Mouse (Mus musculus): ENCODE measurements at regions not wholly inside any gene's neighbourhood (a gene's known extent, or its start where the extent isn't known, plus 50 kb on each side); places are given as distances from the start of the nearest gene placed in this dataset.

DNA sequence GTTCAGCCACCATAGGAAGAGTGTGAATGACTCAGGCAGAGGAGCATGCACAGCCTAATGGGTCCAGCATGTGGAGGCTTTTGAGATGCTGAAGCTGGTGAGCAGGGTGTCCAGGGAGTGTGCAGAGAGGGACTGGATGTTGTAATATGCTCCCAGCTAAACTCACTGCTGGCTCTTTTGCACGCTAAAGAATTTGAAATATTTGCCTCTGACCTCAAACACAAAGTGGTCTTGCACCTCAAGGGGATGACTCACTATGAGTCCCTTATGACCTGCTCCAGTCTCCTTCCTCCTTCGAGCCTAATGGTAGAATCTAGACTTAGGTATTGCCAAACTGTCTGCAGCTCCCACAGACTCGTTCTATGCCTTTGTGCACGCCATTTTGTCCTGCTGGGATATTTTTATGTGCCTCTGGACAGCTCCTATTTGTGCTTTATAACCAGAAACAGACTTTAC is 55.0 kb upstream of the Slit3 start:
- peak; percentile 82 for DNase-seq (ENCODE audit: extremely low read depth, insufficient read length, low spot score)

DNA sequence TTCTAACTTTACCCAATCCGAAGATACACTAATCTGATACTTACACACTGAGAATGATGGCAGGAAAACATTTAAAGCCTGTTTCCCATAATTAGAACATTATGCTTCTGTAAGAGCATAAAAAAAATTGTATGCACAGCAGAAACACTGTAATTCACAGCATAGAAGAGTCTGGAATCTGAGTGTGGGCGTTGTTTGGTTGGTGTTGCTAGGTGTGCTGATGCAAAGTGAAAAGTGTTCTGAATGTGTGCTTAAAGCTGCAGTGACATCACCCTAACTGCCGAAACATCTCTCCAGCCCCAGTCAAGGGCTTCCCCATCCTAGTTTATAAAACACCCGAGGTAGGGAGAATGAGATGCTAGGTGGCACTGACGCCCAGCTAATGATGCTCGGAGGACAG is 63.2 kb upstream of the Slit3 start:
- no peak for DNase-seq (ENCODE audit: extremely low read depth, insufficient read length, low spot score)

DNA sequence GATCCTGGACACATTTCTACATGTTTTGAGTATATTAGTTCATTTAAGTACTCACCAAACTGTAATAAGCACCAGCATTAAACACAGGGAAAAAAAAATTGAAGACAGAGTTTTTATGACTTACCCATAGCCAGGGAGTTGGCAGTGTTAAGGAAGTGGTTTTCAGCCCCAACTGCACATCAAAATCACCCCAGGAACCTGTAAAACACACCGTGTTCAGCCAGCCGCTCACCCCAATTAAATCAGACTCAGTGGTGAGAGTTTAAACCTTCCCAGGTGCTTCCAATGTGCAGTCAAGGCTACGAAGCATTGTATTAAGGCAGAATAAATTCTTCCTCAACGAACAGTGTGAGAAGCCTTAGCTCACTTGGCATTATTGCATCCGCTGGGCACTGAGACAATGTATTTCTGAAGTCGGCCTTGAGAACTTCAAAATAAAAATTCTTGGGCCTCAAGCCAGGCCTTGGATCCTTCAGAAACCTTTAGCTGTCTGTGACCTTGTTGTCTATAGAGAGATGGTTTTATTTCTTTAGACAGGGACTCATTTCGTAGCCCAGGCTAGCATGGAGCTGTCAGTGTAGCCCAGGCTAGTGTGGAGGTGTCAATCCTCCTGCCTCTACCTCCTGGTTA is 65.4 kb upstream of the Slit3 start:
- no peak for DNase-seq (ENCODE audit: extremely low read depth, insufficient read length, low spot score)

DNA sequence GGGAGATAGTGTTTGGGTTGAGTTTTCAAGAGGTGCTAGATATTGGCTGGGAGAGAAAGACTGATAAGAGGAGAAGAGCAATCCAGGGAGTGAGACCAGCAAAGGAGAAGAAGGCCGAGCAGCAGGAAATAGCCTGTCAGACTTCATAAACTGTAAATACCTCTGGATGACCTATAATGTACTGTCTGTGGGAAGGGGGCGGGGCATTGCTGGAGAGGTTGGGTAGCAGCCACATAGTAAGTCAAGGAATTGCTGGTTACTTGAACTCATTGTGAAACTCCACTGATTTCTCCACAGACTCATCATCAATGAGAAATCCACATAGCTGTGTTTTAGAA is 67.4 kb upstream of the Slit3 start:
- peak; percentile 10 for DNase-seq (ENCODE audit: extremely low read depth, insufficient read length, low spot score)

DNA sequence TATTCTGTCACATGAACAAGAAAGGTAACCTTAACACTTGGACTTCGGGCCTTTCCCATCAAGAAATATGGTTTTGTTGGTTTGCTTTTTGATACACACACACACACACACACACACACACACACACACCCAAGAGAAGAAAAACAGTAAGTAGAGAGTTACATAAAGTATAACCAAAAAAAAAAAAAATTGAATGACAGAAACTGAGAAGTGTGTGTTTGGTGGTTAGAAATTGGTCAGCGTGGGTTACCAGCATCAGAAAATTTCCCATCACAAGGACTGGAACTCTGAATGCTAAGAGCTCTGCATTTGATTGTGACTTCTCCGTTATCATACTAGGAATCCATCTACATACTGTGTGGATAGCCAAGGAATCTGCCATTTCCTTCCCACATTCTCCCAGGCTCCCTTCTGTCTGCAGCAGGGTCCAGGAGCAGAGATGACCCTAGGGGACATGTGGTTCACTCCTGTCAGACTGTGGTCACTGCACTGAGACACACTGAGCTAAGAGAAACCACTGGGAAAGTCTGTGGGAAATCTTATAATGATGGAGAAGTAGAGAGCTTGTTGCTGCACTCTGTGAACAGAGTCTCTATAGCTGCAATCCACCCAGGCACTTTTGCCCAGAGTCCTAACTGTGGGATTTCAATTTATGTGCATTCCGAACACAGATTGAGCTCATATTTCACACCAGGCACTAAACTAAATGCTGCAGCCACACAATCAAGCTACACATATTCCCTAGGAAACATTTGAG is 68.0 kb upstream of the Slit3 start:
- no peak for DNase-seq (ENCODE audit: extremely low read depth, insufficient read length, low spot score)

DNA sequence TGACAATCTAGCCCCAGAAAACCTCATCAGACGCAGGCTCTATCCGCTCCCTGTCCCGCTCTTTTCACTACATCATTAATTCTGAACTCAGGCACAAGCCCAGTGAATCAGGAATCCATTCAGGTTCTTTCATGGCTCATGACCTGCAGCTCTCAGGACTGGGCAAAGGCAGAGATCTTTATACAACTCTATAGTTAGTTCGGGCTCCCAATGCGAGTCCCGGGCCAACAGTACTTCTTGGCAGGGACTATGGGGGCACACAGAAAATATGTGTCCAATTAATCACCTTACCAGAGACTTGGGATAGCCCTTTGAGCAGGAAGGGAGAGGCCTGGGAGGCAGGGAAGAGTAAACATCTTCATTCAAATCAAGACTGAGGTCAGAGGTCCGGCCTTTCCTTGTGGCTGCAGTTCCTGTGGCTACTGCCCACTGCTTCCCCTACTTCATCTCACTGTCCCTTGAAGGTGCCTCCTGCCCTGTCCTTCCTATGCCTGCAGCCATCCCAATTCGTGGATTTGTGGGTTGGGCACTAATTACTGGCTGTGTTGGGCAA is 71.3 kb upstream of the Slit3 start:
- no peak for DNase-seq (ENCODE audit: extremely low read depth, insufficient read length, low spot score)

DNA sequence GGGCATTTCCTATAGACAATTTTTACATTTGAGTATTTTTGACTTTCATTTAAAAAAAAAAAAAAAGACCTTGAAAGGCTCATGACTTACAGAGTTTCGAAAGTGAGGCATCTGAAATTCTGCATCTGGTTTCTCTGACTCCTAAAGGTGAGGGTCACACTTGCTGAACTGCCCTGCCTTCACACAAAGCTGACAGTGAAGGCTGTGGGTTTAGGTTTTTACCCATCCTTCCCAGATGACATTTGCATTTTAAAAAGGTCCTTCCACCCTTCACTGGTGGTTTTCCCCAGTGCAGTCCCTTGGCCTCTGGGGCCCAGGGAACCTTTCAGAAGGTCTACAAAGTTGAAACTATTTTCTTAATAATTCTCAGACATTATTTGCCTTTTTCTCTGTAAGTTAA is 76.4 kb upstream of the Slit3 start:
- no peak for DNase-seq (ENCODE audit: extremely low read depth, insufficient read length, low spot score)

DNA sequence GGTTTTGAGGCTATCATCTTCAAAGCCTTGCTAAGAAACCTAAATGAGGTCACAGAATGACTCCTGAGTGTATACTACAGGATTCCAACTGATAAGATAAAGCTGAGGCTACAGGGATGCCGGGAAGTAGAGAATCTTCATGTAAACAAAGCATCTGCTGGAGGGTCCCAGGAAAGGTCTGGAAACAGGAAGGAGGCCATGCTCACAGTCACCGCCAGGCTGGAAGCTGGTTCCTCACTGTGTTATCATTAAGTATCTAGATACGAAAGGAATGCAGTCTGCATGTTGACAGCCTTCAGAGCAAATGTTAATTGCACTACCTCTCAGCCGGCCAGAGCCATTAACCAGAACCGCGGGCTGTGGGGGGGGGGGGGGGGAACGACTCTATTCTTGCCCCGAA is 96.6 kb upstream of the Slit3 start:
- DNase-seq (ENCODE audit: extremely low read depth, insufficient read length, low spot score) = no peak

DNA sequence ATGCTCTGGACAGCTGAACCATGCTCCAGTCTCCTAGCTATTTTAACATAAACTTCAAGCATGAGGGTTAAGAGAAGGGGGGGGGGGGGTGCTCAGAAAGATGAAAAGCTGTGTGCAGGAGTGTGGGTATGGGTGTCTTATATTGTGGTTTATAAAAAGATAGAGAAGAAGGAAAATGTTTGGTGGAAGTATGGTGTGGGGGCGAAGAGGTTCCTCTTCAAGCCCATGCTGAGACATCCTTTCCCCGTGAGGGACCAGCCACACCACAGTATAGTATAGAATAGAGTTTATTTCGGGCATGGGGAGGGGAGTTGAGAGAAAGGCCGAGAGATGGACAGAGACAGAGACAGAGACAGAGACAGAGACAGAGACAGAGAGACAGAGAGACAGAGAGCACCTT is 97.2 kb upstream of the Slit3 start:
- no peak for DNase-seq (ENCODE audit: extremely low read depth, insufficient read length, low spot score)

DNA sequence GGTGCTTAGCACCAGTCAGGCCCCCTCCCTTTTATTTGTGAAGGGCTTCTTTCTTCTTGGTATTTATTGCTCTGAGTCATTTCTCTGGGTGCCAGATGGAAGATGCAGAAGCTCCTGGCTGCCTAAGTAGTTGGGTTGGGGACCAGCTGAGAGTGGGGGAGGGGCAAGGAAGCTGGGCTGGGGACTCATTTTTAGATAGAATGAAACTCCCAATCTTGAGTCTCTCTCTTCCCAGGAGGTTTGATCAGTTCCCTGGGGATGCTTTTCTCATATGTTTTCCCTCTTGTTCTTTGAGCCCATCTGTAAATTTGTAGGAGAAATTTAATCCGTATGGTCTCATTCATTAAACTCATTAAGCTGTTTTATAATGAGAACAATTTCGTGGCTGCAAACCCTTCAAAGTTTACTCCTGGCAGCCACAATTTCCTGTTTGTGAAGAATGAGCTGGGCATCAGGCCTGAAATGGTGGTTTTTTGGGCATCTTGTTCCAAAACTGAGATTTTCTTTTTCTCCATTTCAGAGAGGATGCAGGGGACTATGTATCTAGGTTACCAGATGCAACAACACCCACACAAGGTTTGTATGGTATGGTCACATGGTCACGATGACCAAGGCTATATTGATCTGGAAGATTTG is 98.9 kb upstream of the Slit3 start:
- no peak for DNase-seq (ENCODE audit: extremely low read depth, insufficient read length, low spot score)

DNA sequence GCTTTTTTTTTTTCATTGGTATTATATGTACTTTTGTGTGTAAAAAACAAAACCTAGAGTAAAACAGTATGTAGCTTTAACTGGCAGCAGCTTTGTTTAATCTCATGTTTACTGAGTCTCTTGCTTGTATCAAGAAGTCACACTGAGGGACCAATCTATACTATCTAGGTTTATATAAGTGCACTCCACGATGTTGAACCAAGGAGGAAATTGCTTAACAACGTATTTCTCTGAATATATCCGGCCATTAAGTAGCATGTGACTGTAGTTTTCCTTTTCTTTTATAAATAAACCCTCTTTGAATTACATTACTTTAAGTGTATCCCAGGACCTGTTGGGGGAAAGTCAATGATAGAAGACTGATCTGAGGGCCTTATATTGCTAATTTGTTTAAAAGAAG is 104.0 kb upstream of the Slit3 start:
- DNase-seq (ENCODE audit: extremely low read depth, insufficient read length, low spot score) = no peak

DNA sequence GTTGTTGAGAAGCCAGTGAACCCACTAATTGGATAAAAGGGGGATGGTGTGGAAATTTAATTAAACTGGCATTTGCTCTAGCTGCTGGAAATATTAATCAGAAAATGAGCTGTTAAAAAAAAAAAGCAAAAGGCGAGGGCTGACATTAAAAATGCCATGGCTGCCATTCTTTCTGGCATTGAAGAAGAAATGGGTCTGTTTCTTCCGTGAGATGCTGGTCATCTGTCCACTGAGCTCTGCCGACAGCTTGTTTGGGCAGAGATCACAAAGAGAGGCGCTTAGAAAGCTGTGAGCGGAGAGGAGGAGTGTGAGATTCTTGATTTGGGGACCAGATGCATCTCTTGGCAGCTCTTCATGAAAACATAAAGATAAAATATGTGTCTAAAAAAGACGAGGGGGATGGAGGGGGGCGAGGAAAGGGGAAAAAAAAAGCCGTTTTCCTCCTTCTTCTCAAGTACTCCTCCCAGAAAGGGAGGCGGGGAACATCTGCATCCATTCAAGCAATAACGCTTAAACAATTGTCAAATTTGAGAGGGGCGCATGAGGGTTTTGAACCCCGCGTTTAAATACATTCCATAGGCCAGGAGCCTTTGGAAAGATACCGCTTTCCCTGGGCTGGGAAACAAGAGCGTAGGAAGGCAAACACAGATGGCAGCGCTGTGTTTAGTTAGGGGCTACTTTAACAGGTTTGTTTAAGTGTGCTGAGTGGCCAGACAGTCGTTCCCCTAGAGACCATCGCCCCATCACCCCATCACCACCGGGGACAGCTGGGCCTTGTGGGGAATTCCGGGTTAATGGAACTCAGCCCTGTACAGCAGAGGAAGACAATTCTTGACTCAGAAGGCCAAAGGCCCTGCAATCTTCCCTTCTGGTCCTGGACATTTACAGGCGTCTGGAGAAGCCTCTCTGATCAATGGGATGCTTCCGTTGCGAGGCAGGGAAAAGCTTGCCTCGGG is 109.2 kb upstream of the Slit3 start:
- DNase-seq (ENCODE audit: extremely low read depth, insufficient read length, low spot score) = no peak

DNA sequence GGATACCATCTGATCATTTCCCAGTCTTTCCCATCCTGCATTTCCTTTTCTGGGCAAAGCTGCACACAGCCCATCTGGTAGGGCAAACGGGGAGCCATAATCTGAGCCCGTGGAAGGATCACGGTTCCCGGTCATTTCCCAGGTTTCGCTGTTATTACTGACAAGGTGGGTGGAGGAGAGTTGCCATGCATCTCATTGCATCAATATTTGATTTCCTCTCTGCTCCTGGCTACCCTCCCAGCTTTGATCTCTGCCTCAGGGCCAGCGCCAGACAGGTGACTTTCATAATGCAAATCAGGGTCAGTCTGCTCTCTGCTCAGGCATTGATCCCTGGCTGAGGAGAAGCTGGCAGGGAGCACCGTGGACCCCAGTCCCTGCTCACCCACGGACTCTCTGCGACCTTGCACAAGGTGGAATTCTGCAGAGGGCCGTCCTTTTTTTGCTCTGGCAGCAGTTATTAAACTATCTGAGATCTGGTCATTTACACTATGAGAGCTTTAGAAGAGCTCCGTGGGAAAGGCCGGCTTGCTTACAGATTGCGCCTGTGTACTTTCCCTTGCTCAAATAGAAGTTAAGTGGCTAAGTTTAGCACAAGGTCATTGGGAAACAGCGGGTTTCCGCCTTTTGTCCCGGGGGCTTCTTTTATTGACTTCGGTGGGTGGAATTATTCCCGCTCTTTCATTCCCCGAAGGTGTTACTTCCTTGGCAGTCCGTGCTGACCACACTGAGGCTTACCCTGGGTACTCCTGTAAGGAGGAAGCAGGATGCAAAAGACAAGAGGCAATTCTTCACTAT is 114.1 kb upstream of the Slit3 start:
- no peak for DNase-seq (ENCODE audit: extremely low read depth, insufficient read length, low spot score)

DNA sequence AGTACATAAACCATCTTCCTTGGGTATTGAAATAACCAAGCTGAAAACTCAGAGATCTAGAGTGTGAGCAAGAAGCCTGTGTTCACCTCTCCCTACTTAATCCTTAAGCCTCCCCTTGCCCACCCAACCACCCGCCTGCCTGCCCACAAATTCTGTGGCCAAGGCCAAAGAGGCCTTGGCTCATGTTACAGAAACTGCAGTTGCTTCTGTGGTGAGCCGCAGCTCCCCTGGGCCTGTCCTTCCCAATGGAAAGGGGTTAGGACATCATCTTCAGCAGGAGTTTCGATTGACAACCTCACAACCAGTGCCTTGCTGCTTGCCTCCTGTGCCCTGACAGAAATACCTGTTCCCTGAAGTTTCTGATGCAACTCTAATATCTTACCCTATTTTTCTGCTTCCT is 115.9 kb upstream of the Slit3 start:
- no peak for DNase-seq (ENCODE audit: extremely low read depth, insufficient read length, low spot score)

DNA sequence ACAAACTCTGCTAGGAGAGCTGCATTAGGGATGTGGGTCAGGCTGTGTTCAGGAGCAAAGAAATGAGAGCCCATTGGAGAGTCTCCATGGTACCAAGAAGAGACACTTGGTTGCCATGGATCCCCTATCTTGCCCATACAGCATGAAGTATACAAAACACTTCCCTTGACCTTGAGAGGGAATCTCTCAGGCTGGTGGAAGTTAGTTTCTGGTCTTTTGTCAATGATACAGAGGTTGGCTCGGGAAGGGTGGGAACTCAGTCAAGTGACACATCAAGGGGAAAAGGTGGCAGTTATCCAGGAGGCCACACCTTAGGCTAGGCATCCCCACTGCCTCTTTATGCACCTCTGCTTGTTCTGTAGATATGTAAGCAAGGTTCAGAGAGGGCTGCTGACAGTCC is 116.6 kb upstream of the Slit3 start:
- no peak for DNase-seq (ENCODE audit: extremely low read depth, insufficient read length, low spot score)

DNA sequence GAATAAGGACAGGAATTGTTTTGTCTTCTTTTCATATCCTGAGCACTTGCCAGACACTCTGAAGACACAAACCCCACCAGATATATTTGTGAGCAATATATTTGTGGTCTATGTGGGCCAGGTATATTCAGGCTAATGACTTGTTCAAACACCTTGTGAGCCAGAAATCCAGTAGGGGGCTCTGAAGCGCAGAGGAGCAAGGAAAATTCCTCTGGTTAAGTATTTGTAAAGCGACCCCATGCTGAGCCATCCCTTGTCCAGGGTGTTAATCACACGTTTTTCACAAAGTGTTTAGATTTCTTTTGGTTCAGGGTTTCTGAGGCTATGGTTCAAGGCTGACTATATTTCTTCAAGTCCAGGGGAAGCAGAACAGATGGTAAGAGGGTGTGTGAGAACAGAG is 117.1 kb upstream of the Slit3 start:
- no peak for DNase-seq (ENCODE audit: extremely low read depth, insufficient read length, low spot score)

DNA sequence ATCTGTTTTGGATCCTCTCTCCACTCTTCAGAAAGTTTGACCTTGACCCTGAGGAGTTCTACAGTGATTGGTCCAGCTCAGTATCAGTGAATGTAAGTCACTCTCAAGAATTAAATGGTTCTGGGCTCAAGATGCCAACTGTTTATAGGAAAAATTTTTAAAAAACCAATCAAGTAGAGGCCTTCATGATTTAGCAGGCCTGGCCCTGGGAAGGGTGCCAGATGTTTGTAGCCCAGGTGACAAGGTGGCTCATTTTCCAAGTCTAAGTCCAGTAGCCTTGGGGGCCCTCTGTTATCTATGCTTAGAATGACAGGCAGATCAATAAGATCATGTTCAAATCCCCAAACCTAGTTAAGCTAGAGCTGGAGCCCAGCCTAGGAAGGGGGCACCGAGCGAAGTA is 123.1 kb upstream of the Slit3 start:
- no peak for DNase-seq (ENCODE audit: extremely low read depth, insufficient read length, low spot score)

DNA sequence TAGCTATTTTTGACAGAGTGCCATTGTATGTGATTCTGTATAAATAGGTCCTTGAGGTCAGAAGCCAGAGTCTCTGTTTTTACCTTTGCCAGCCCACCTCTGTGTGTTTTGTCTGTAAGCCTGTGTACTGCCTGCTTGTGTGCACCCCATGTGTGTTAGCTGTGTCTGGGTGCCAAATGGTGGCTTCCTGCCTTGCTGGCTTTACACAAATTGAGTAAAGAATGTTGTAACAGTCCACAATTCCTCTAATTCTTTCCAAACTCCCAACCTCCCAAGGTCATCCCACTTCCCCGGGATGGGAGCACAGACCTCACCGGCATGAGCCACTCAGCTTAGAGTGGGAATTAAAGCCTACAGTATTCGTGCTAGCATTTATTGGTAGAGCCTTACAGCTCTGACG is 125.5 kb upstream of the Slit3 start:
- DNase-seq (ENCODE audit: extremely low read depth, insufficient read length, low spot score) = no peak

DNA sequence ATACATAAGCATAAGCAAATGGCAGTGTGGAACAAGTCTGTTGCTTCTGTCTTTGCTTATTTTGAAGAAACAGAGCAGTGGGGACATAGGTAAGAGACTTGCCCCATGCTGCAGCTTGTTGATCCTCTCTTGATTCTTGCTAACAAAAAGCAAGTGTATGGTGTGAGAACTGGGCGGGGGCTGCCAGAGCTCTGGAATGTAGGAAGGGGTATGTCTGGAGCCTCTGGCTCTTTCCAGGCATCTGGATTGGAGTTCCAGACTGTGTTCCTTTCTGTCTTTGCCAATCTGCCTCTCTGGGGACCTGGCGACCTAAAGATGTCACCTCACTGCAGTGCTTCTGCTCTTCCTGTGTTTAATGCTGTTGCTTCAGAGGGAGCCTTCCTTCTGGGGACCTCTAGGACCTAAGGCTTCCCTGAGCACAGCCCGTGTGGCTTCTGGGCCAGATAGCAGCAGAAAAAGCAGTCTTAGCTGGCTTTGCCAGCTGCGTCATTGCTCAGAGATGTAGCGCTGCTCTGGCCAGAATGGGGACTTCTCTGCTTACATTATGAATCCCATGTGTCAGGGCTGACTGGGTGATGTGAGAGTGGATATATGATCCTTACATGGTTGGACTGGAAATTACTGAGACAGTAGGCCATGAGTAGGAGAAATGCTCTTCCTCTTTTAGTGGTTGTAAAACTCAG is 138.1 kb upstream of the Slit3 start:
- DNase-seq (ENCODE audit: extremely low read depth, insufficient read length, low spot score) = no peak
